Mouse (Mus musculus) limb, embryonic 11.5 days (tissue): Measurements from ENCODE around the gene Ccl26. TPM values are rescaled to one million over a fixed set of nuclear protein-coding genes. Genes with fewer than 3 reads are reported as not detected.
"Not testable (repeated sequence)": the region's sequence is repeated elsewhere in the genome, so short reads cannot be mapped to it uniquely, and the experiment has no call there.

ENCODE experiments used
- ATAC-seq: fragments of 200-750 bp; cut with Nextera tagmentation; 2 replicates; pipeline ENCODE4 v1.8.0; 2017; ENCODE audit warnings: low read depth; ENCODE audit not compliant: insufficient number of reproducible peaks, low FRiP score, low TSS enrichment
- DNase-seq: peaks from one replicate; pipeline ENCODE4 v3.0.0-alpha.2; 2015; ENCODE audit warnings: low spot score
- H3K27ac ChIP-seq: fragments of 300-500 bp; sonication (generic); replicated peaks from 2 replicates; pipeline ENCODE4 v1.5.1; 2014; ENCODE audit warnings: low read depth, mild to moderate bottlenecking, low read length
- H3K27me3 ChIP-seq: fragments of 300-500 bp; sonication (generic); 2 replicates; pipeline ENCODE4 v1.6.1; 2014; ENCODE audit warnings: mild to moderate bottlenecking, low read length, mixed read lengths; ENCODE audit not compliant: control insufficient read depth, insufficient read depth
- H3K36me3 ChIP-seq: fragments of 300-500 bp; sonication (generic); 2 replicates; pipeline ENCODE4 v1.6.1; 2014; ENCODE audit warnings: mild to moderate bottlenecking, low read length, moderate library complexity, mixed read lengths; ENCODE audit not compliant: control insufficient read depth, insufficient read depth
- H3K4me1 ChIP-seq: fragments of 300-500 bp; sonication (generic); 2 replicates; pipeline ENCODE4 v1.6.1; 2014; ENCODE audit warnings: low read length, mixed read lengths; ENCODE audit not compliant: control insufficient read depth, insufficient read depth
- H3K4me2 ChIP-seq: fragments of 300-500 bp; sonication (generic); 2 replicates; pipeline ENCODE4 v1.6.1; 2014; ENCODE audit warnings: low read depth, mild to moderate bottlenecking, moderate library complexity; ENCODE audit not compliant: severe bottlenecking
- H3K4me3 ChIP-seq: fragments of 300-500 bp; sonication (generic); 2 replicates; pipeline ENCODE4 v1.5.1; 2014; ENCODE audit warnings: low read depth, low read length
- H3K9ac ChIP-seq: fragments of 300-500 bp; sonication (generic); 2 replicates; pipeline ENCODE4 v1.6.1; 2014; ENCODE audit warnings: mild to moderate bottlenecking, low read length
- H3K9me3 ChIP-seq: fragments of 300-500 bp; sonication (generic); 2 replicates; pipeline ENCODE4 v1.6.1; 2016; ENCODE audit warnings: low read length; ENCODE audit not compliant: control insufficient read depth
- WGBS: fragments of 180-500 bp; shearing (Covaris S2); extraction: QIAGEN DNeasy Blood & Tissue Kit; methylation state at CpG from one replicate; pipeline ENCODE4 v1.1.7; 2014; 5-methylcytosine and 5-hydroxymethylcytosine counted together
- polyA plus RNA-seq: library from polyadenylated mRNA; unstranded; fragments of >200 nt; fragmentation: Nextera tagmentation; extraction: Ambion mirVana; gene quantifications from 2 replicates; pipeline ENCODE4 v1.2.1, GENCODE M21; 2014

Gene Ccl26
- not detected in 2 replicates for polyA plus RNA-seq

DNA sequence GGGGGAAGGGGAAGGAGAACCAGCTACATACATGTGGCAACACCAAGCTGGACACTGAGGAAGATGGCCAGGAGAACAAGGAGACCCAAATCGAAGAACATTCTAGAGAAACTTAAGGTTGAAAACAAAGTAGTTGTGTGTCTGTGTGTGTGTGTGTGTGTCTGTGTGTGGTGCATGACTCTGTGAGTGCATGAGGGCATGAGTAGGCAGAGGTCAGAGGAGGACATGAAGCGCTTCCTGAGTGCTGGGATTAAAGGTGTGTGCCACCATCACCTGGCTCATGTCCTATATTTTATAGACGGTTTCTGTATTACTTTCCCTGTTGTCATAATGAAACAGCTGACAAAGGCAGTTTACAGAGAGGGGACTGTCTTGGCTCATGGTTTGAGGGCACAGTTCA is at the start of gene Ccl26:
Gene Ccl26, minus strand, starts transcription at position 101 of the 400 bp plus-strand sequence.
- Histone ChIP-seq H3K27me3 (0 out of 2 replicates have a peak, but pooled peaks cover under 1% of the 10 kb centered on the region), H3K27ac (no peak within 1 kb of the TSS), H3K4me1 (no peaks in the 10 kb centered on the region), H3K4me2 (no peak within 1 kb of the TSS), H3K9ac (no peak within 1 kb of the TSS), H3K9me3 (no peaks in the 10 kb centered on the region), H3K4me3 (no peak within 1 kb of the TSS), H3K36me3 (no peaks in the 10 kb centered on the region)
- DNase-seq (no peak), ATAC-seq (no peak)
- 86% methylated on average over 3 of the region's 3 CpGs for WGBS

GRCm38 (mm10) chr5:135609794-135610193 is 46.4 kb upstream of the Ccl26 start:
- Histone ChIP-seq H3K4me1 (no peaks in the 10 kb centered on the region), H3K27ac (no peak overlapping the region), H3K4me2 (no peak overlapping the region), H3K9ac (no peak overlapping the region), H3K4me3 (no peak overlapping the region), H3K27me3 (no peaks in the 10 kb centered on the region), H3K9me3 (no peaks in the 10 kb centered on the region), H3K36me3 (no peaks in the 10 kb centered on the region)
- ATAC-seq: no peak
- no peak for DNase-seq
- 81% methylated on average over 4 of the region's 4 CpGs for WGBS

- ATAC-seq (no peak), DNase-seq (no peak)
- Histone ChIP-seq H3K27ac (no peak overlapping the region), H3K4me3 (no peak overlapping the region), H3K27me3 (no peaks in the 10 kb centered on the region), H3K4me1 (no peaks in the 10 kb centered on the region), H3K9ac (no peak overlapping the region), H3K36me3 (no peaks in the 10 kb centered on the region), H3K4me2 (no peak overlapping the region), H3K9me3 (peaks cover 4% of the 10 kb centered on the region)
- 52% methylated on average over 1 of the region's 1 CpGs for WGBS
These were observed 44.2 kb upstream of the Ccl26 start for GRCm38 (mm10) chr5:135607581-135607980.

DNA sequence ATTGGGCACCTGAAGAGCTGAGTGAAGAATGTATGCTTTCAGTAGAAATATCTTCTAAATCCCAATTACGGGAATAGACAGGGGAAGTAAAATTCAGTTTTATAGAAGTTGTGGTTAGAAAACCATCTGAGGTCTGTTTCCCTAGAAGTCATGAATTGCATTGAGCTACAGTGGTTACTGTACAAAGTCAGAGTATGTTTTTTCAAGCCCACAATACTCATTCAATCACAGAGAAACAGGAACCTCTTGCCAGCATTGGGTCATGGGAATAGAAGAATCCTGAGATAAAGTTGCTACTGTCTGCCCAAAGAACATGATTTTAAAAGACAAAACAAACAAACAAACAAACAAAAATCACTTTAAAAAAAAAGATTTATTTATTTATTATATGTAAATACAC is 43.3 kb upstream of the Ccl26 start:
- not testable (repeated sequence) for H3K4me3 ChIP-seq, H3K27me3 ChIP-seq, H3K9ac ChIP-seq, H3K36me3 ChIP-seq, ATAC-seq, H3K4me1 ChIP-seq, H3K4me2 ChIP-seq, H3K9me3 ChIP-seq, H3K27ac ChIP-seq, DNase-seq
- no CpG with 5 or more reads among the region's 1 CpGs for WGBS

DNA sequence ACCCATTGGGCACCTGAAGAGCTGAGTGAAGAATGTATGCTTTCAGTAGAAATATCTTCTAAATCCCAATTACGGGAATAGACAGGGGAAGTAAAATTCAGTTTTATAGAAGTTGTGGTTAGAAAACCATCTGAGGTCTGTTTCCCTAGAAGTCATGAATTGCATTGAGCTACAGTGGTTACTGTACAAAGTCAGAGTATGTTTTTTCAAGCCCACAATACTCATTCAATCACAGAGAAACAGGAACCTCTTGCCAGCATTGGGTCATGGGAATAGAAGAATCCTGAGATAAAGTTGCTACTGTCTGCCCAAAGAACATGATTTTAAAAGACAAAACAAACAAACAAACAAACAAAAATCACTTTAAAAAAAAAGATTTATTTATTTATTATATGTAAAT is 41.3 kb upstream of the Ccl26 start:
- H3K9ac ChIP-seq, H3K9me3 ChIP-seq, ATAC-seq, DNase-seq, H3K27ac ChIP-seq, H3K4me1 ChIP-seq, H3K36me3 ChIP-seq, H3K4me3 ChIP-seq, H3K27me3 ChIP-seq, H3K4me2 ChIP-seq: not testable (repeated sequence)
- no CpG with 5 or more reads among the region's 1 CpGs for WGBS

DNA sequence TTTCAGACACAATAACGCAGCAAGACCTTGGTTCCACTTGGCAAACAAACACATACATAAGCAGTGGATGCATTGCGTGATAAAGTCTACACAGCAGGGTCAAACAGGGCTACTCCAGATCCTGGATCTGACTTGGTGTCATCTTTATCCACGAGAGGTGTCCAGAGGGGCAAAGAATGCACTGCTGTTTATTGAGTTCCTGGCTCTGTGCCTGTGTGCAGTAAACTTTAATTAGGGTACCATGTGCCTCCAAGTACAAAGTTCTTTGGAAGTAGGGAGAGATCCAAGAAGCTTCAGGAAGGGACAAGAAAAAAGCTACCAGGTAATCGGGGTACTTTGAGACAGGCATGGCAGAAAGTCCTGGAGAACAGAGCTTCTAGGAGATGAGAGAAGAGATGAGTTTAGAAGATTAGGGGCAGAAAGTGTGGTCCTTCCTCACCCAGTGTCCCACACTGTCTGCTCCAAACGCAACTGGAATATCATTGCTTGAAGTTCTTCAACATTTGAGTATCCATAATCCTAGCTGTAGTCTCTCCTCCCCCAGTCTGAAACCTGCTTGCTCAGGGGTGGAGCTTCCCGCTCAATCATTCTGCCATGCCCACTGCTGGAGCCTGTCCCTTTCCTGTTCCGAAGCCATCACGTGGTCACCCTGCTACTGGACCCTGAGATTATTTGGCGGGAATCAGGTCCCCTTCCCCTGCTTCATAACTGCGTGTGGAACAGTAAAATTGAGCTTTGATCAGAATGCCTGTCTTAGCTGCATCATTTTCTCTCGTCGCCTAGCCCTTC is 26.8 kb upstream of the Ccl26 start:
- Histone ChIP-seq H3K9ac (no peak overlapping the region), H3K4me3 (no peak overlapping the region), H3K27ac (no peak overlapping the region), H3K36me3 (no peaks in the 10 kb centered on the region), H3K27me3 (no peaks in the 10 kb centered on the region), H3K9me3 (no peaks in the 10 kb centered on the region; the same call in 1 of the 2 replicates), H3K4me1 (no peaks in the 10 kb centered on the region), H3K4me2 (no peak overlapping the region)
- DNase-seq (no peak), ATAC-seq (no peak)
- 76% methylated on average over 10 of the region's 12 CpGs for WGBS

- no peak overlapping the region for H3K27ac ChIP-seq
- DNase-seq: no peak
- no peak overlapping the region for H3K4me3 ChIP-seq
- H3K4me2 ChIP-seq: no peak overlapping the region
- H3K4me1 ChIP-seq: no peaks in the 10 kb centered on the region
- WGBS: 89% methylated on average over 4 of the region's 4 CpGs
- H3K27me3 ChIP-seq: no peaks in the 10 kb centered on the region
- ATAC-seq: no peak
- no peaks in the 10 kb centered on the region for H3K36me3 ChIP-seq
- H3K9me3 ChIP-seq: no peaks in the 10 kb centered on the region; the same call in 1 of the 2 replicates
- no peak overlapping the region for H3K9ac ChIP-seq
These were observed 24.4 kb upstream of the Ccl26 start for GRCm38 (mm10) chr5:135587764-135588163.

DNA sequence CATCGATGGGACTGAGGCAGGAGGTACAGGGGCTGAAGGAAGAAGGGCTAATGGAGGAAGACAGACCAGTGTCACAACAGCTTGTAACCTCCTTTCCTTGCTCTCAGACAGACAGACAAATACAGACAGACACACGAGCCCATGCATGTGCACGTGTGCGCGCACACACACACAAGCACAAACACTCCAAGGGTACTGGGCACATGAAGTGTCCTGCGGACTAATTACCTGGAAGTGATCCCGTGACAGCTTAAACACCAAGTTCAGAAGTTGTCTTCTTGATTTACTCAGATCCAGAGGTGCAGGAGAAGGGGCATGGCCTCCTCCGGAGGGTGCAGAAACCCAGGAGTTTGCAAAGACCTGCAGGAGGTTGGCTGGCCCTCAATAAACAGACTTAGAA is 22.3 kb upstream of the Ccl26 start:
- no peaks in the 10 kb centered on the region for H3K36me3 ChIP-seq
- H3K27me3 ChIP-seq: no peaks in the 10 kb centered on the region
- WGBS: 83% methylated on average over 8 of the region's 8 CpGs

More for the DNA sequence above, 22.3 kb upstream of the Ccl26 start:
- ATAC-seq (no peak), DNase-seq (no peak)
- Histone ChIP-seq H3K9ac (no peak overlapping the region), H3K9me3 (no peaks in the 10 kb centered on the region; the same call in 1 of the 2 replicates), H3K4me2 (no peak overlapping the region), H3K4me3 (no peak overlapping the region), H3K4me1 (no peaks in the 10 kb centered on the region), H3K27ac (no peak overlapping the region)
